Mouse (Mus musculus): ENCODE data around the gene Sh3bp2.

DNA sequence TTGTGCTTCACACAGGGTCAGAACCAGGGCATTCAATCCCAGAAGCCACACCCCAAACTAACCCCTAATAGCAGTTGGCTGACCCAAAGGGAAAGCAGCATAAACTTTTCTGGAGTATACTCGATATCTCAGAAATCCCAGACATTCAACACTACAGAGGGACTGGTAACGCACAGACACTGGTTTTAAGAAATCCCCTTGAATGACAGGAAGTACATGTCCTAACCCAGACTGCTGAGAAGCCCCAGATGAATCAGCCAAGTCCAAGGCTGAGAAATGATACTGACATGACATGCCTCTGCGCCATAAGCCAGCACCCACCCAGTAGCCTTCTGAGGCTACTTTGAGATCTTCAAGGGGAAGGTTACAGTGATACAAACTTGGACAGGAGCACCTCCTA, 24.1 kb upstream of the Sh3bp2 start:
- TF ChIP-seq CHD2 (IDR thresholded peaks at IDR 0.05; ENCODE audit: low read length): no peak
- no peak for TF ChIP-seq TCF12 (IDR thresholded peaks at IDR 0.05; ENCODE audit: low read depth, low read length)
- TF ChIP-seq MXI1 (IDR thresholded peaks at IDR 0.05; ENCODE audit: low read depth, low read length): no peak
- TF ChIP-seq CTCF (IDR thresholded peaks at IDR 0.05 in 2 of 3, conservative IDR thresholded peaks at IDR 0.05 in 1 of 3; ENCODE audit: control insufficient read depth in 1 of 3, insufficient read depth in 1 of 3, low read depth in 2 of 3, low read length in 3 of 3, poor library complexity in 1 of 3, severe bottlenecking in 1 of 3): no peak

Data from MEL (cell line).